Mouse (Mus musculus) lung, adult 18-20 months (tissue): ENCODE measurements around the gene Lhfp.
"Not testable (repeated sequence)": the region's sequence is repeated elsewhere in the genome, so short reads cannot be mapped to it uniquely, and the experiment has no call there.

Experiments used
- DNase-seq, 2 experiments: peaks; one replicate each; pipeline ENCODE4 v3.0.0; 2022; ENCODE audit warnings: mixed read lengths in 2 of 2

The Lhfp gene

DNA sequence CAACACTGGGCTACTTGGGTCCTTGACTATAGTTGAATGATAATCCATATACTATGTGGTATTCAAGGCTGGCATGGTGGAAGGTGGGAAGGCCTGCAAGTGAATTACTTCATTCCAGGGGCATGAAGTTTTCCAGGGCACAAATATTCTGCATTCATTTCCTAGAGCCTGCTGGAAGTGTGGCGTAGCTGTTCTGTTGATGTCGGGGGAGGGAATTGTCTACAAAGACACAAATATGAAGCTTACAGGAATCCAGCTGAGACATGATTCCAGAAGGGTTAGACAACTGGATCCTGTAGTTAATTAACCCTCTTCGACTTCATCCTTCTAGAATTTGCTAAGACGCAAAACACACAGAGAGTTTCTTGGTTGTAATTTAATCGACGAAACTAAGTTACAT is 60.4 kb downstream of the Lhfp start:
- no peak for DNase-seq

DNA sequence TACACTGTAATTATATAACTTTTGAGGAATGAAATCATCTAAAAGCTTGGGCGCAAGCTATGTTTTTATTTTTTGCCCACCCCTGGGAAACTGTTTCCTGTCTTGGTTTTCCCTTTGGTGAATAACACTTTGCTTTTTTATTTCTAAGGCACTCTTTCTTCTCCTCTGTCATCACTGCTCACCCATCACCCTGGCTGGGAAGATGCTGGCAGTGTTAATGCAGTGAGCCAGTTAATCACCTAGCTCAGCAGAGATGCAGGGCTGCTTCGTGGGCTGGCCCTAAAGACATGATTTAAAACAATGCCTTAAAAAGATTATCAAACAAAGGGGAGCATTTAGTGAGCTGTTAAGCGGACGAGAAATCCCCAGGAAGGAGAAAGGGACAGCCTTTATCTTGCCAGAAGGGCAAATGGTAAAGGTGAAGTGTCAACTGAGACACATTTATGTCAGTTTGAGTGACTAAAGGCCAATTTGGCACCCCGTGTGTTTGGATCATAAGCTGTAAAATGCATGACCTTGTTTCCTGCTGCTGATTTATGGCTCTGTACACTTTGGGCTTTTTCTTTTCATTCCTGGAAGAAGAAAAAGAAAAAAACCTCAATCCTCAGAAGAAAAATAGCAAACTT is 60.9 kb downstream of the Lhfp start:
- no peak for DNase-seq

DNA sequence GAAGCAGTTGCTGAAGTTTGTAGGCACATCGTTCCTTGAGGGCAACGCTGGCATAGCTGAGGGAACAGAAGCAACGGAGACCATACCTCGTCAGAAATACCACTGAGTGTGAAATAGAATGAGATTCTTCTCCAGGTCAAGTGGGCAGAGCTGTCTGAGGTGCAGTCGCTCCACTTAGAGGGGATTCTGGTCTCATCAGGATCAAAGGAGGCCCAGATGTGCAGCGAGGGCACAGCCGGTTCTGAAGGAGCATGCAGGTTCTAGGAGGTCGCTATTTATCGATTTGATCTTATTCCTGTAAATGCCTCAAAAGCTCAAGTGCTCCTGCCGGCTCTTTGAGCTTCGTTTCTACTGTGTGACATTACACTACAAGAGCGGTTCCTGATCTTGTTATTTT is 61.4 kb downstream of the Lhfp start:
- DNase-seq = no peak

DNA sequence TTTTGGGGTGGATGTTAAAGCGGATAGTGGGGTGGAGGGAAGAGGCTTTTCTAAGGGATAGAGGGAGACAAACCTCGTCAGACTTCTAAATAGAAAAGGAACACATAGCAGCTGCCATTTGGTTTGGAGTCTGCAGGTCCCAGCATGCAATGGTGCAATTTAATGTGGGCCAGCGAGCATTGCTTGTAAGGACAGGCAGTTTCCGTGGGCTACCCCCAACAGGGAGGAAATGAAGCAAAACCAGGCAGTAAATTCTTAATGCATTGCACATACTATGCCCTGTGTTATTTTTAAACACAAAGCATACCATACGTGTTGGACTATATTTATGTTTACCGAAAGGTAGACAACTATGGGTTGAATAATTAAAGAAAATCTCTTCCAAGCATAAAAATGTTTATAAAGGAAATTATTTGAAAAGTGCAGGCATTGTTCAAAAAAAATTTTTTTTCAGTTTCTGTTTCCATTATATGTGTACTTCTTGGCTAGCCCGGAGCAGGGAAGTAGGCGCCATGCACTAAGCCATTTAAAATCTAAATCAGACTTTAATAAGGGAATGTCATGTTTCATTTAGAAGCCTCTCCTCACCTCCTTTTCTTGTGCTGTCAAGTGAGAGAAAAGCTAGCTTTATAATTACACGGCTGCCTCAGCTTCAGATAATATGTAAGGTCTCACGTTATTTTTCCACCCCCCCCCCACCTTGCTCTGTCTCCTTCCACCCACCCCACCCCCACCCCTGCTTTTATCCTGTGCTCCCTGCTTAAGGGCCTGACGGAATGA is 67.5 kb downstream of the Lhfp start:
- DNase-seq = no peak

DNA sequence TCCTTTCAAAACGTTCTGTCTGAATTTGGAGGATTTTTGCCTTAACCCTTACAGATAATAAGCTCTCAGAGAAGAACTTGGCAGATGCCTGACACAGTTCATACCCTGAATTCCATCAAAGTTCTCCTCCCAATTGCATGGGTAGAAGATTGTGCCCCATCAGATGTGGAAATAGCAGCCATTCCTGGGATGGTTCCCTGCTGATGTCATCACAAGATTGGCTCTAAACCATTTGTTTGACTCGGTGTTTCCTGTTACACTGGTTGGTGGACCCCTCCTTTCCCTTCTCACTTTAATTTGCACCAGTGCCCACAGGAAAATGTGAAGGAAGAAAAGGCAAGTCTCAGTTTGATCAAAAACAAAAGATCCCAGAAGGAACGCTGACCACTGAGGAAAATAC is 68.6 kb downstream of the Lhfp start:
- DNase-seq = peak; percentile 55 to 58

DNA sequence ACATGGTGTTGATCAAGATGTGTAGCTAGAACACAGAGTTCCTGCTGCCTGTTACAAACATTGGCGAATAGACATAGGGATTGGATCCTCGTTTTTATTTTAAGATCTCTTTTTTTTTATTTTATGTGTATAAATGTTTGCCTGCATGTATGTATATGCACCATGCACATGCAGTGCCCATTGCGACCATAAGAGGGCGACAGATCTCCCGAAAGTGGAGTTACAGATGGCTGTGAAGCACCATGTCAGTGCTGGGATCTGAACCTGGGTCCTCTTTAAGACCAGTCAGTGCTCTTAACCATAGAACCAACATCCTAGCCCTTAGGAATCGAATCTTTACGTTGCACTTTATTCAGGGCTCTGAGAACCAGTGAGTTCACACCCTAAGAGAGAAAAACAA is 70.7 kb downstream of the Lhfp start:
- no peak for DNase-seq

DNA sequence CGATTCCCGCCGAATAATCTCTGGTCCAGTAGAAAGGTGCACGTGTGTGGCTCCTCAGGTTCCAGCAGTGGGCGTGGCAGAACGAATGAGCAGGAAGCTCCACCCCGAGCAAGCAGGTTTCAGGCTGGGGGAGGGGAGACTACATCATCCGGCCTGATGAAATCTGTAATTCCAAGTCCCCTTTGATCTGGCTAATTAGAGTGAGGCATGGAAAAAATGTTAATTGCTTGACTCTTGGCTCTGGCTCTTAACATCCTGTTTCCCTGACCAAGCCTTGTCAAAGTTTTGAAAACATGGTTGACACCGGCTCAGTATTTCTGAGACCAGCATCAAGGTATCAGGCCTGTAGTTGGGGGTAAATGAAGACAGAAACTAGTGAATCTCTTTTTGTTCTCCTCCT is 77.4 kb downstream of the Lhfp start:
- DNase-seq = not testable (repeated sequence)

DNA sequence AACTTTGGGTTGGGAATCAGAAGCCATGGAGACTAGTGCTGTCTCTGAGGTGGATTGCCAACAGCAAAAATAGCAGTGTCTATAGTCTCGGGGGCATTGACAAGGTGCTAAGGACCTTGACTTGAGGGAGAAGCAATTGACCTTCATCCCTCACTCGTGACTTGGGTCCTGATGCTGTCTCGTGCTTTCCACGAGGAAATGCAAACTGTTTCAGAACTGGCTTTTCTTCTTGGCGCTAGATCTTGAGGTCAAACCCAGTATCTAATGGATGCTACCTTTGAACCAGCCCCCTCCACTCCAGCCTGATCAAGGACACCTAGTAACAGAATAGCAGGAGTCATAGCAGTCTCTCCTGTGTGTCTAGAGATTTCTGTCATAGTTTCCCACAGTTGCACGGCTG is 78.7 kb downstream of the Lhfp start:
- DNase-seq = no peak

DNA sequence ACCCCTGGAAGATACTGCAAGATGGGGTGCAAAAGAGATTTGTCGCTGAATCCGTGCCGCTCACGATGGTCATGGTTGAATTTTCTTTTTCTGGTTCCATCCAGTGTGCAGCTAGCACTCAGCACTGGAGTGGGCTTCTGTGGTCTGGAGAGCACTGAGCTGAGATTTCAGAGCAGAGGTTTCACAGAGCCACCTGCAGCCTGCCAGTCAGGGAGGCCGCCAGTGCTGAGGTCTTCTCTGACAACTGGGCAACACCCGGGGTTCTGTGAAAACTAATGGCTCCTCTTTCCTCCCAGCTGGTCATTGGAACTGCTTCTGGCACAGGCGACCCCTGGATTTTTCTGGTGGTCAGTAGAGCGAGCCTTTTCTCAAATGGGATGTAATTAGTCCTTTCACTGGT is 84.2 kb downstream of the Lhfp start:
- DNase-seq = no peak

DNA sequence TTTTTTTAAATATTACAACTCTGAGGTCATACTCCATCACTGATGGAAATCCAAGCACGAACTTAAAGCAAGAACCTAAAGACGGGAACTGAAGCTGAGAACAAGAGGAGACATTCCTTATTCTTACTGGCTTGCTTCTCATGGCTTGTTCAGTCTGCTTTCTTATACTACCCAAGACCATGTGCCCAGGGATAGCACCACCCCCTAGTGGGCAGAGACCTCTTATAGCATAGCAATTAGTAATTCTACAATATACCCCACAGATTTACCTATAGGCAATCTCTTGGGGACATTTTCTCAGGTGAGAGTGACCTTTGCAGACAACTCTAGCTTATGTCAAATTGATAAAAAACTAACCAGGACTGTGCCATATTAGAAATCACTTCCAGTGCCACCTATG is 97.5 kb downstream of the Lhfp start:
- no peak for DNase-seq

DNA sequence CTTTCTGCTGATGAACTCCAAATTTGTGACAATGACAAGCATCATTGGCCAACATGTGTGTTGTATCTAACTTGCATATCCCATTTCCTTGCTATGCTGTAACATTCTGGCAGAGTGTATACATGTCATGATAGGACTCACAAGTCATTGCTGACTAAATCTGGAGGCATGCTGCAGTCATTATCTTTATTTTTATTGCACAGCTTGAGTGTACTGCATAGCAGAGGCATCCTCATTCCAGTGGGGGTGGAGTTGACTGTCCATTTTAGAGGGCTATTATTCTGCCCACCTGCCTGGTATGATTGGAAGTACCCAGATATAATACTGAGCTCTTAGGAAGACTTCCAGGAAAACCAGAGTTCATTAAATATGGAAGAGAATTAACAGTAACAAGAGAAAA is 97.9 kb downstream of the Lhfp start:
- DNase-seq = no peak

DNA sequence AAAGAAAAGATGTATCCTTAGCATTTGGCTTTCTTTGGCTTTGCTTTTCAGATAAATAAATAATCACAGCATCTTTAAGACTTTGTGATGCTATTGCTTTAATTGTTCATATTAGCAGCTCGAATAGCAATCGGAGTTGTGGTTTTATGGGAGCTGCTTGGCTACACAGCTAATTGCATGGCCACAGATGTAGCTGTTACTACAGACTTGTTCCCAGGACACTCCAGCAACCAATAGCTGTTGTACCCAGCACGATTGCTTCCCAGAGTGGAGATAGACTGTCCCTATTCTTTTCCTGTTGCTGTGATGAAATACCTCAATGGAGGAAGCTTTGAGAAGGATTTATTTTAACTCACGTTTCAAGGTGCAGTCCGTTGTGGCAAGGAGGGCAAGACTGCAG is 98.3 kb downstream of the Lhfp start:
- DNase-seq = no peak

DNA sequence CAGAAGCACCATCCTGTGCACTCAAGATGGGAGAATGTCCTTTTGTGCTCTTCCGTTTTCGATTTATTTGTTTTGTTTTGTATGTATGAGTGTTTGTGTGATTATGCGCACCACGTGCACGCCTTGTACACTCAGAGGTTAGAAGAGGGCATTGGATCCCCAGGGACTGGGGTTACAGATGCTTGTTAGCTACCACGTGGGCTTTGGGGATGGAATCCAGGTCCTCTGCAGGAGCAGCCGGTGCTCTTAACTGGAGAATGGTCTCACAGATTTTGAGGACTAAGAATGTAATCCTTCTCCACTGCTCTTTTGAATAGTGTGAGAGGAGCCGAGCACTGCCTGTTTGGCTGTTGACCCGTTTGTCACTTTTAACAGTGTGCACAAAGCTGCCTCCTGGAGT is 101.2 kb downstream of the Lhfp start:
- DNase-seq = no peak

DNA sequence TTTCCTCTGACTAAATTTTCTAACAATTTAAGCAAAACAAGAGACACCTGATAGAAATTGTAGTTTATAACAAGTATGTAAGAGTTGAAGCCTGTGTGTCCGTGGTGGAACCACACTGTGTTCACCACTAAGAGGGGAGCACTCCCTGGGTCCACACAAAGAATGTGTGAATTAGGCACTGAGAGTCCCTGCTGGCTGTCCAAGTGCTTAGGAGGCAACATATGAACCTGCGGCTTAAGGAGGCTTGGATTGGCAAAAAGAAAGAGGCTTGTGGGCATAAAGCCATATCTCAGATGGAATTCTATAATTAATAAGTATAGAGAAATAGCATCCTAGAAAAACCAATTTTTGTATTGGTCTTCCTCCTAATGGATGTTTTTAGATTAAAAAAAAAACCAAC is 104.2 kb downstream of the Lhfp start:
- DNase-seq = no peak

DNA sequence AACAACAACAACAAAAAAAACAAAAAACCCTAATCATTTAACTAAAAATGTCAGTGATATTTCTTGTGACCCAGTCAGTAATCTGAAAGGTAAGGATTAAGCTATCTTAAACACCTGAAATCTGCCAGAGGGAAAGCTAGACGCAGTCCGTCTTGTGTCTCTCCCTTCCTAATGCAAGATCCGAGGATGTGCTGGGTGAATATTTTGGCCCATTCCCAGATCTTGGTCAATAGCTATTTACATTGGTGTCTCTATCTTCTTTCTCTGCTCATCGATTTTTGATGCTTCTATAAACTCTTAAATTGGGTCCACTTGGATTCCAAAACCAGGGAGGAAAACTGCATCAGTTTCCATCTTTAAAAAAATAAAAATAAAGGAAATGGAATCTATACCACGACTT is 104.6 kb downstream of the Lhfp start:
- DNase-seq = no peak

DNA sequence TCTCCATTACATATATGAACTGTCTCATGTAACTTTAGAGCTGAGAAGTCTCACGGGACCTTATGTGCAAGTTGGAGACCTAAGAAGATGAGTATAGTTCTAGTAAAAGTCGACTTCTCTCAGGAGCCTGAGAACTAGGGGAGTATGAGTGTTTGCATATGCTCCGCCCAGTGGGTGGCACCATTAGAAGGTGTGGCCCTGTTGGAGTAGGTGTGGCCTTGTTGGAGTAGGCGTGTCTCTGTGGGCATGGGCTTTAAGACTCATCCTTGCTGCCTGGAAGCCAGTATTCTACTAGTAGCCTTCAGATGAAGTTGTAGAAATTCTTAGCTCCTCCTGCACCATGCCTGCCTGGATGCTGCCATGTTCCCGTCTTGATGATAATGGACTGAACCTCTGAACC is 105.7 kb downstream of the Lhfp start:
- no peak for DNase-seq

DNA sequence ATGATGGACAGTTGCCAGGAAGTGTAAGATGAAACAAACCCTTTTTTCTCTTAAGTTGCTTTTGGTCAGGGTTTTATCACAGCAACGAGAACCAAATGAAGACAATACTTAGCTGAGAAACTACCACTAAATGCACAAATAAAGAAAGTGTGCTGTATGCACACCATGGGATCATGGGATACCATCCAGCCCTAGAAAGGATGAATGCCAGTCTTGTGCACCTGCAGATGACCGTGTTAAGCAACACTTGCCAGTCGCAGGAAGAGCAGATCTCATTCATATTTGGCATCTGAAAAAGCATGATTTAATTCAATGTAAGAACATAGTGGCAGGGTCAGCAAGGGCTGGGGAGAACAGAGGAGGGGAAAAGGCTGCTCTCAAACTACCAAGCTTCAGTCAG is 107.4 kb downstream of the Lhfp start:
- no peak for DNase-seq

DNA sequence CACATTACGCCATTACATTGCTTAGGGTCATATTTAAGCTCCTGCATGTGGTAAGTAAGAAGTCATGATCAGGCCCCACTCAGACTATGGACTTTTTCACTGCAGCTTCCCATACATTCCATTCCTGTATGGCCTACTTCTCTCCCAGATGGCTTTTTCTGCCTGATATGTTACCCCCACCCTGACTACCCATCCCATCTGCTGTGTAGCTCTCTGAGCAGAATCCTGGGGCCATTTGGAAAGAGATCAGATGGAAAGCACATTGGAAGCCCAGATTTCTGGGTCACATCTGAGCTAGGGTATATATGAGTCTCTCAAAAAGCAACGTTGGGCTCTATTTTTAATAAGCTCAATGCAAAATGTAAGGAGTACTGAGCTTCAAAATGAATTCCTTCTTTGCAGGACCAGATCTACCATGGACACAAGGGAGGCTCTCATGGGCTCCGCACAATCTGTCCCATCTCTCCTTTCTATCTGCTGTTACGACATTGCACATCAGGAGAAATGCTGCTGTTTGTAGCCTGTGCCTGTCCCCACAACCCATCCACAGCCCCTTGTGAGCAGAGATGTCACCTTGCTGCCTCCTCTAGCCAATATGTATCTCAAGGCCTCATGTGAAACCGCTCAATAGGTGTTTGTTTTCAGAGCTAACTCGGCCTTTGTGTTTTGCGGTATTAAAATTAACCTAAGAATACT is 108.4 kb downstream of the Lhfp start:
- no peak for DNase-seq

DNA sequence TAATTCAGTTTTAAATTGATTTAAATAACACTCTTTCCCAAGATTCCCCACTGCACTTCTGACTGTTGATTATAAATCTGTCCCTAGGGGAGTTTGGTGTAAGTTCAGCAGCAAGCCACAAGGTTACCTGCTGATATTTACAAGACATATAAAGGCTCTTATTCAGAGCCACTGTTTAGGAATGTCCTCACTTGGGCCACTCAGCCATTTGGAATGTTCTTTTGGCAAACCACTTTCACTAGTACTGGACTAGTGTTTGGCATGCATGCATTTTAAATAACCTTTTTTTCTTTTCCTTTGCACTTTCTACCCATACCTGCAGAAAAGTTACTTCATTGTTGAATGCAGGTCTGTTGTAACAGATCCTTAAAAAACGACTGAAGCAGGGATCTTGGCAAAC is 109.8 kb downstream of the Lhfp start:
- DNase-seq = peak in 1 of 2 experiments; percentile 43

DNA sequence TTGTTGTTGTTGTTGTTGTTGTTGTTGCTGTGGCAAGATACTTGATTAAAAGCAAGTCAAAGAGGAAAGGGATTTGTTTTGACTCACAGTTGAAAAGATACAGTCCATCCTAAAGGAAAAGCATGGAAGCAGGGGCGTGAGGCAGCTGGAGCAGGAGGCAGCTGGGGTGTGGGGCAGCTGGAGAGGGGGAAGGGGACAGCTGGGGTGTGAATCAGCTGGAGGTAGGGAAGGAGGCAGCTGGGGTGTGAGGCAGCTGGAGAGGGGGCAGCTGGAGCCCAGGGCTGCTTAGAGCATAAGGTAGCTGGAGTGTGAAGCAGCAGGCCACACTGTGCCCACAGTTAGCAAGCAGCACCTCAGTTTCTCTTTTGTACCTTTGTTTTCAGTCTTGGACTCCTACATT is 110.3 kb downstream of the Lhfp start:
- no peak for DNase-seq

DNA sequence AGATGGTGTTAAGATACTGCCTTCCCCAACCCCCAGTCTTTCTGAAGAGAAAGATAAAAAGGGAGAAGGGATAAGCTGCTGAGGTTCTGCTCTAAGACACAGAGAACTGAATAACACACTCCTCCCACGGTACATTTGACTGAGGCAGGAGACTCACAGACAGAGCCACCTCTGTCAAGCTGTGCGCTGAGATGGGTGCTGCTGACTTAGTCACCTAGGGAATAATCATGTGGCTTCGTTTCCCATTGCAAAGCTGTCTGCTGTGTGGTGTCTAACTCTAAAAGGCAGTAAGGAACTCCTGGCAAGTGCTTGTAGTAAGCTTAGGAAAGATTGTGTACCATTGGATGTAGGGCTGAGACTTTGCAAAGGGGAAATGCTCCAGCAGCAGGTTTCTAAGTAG is 120.6 kb downstream of the Lhfp start:
- no peak for DNase-seq

DNA sequence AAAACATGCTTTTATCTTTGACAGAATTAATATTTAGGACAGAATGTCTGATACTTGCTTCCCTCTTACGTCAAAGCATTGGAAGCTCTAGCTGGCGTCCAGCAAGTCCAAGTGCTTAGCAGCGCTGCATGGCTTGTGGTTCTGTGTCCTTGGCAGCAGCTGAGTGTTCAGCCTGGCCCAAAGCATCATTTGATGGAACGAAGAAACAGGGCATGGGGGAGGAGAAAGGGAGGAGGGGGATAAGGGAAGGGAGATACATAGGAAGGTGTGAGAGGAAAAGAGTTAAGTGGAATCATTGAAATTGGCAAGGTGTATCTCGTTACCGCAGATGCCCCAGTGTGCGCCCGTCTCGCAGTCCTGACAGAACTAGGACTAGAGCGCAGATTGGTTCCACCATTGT is 124.0 kb downstream of the Lhfp start:
- DNase-seq = peak; percentile 21 to 57

DNA sequence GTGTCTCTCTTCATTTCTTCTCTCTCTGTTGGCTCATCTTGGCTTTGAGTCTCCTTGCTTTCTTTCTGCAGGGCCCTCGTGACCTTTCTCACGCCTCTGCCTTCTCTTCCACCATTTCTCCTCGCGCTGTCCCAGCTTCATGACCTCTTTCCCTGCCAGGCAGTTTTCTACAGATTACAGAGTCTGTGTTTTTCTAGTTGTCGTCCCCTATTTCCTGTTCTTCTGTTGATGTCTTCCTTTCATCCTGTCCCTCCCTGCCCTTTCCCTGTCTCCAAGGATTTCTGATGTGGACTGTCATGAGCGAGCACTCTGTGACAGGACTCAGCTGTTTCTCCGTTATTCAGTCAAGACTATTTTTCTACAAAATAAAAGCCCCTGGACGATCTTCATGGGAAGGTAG is 124.7 kb downstream of the Lhfp start:
- peak; percentile 16 to 22 for DNase-seq

DNA sequence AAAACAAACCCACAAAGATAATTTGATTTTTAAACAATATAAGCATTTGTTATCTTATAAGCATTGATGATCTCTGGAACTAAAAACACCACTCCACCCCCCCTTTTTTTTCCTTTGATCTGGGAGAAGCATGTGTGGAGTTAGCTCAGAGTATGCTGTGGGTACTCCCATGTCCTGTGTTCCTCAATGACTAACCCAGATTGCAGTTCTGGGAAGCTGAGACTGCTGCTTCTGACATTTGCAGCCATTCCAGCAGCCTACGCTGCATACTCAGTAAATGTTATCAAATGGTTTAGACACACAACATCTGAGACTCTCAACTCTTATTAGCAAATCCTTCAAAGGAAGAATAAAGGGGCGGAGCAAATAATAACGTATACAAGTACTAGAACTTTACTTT is 128.2 kb downstream of the Lhfp start:
- peak in 1 of 2 experiments; percentile 8 for DNase-seq
